Mouse (Mus musculus): ENCODE results near the gene Zfp213. TPM values are rescaled to one million over a fixed set of nuclear protein-coding genes. Genes with fewer than 3 reads are reported as not detected.

The Zfp213 gene
- 15.1 and 17.4 TPM in 2 replicates for polyA plus RNA-seq (2014; fragmentation: Nextera tagmentation; extraction: Ambion mirVana)

GRCm38 (mm10) chr17:23563595-23564367 is at the start of gene Zfp213:
Gene Zfp213 (minus strand): TSS chr17:23564238.
- peaks cover 10% of the 10 kb centered on the region for H3K4me1 ChIP-seq (ENCODE audit: control insufficient read depth, insufficient read depth, low read length)
- peak within 1 kb of the TSS; percentile 60 for H3K4me3 ChIP-seq (ENCODE audit: low read depth, low read length)
- peak within 1 kb of the TSS; percentile 94 for H3K27ac ChIP-seq (ENCODE audit: low read depth, low read length)
- H3K9ac ChIP-seq (ENCODE audit: low read depth, low read length), result peak within 1 kb of the TSS; percentile 96
- H3K36me3 ChIP-seq (ENCODE audit: control insufficient read depth, insufficient read depth, low read length), result peaks cover 5% of the 10 kb centered on the region; the same call in 1 of the 2 replicates
- H3K27me3 ChIP-seq (ENCODE audit: control insufficient read depth, insufficient read depth, low read length), result no peaks in the 10 kb centered on the region
- WGBS (ENCODE audit: insufficient replicate concordance), result 1% methylated on average over 59 of the region's 59 CpGs
- ATAC-seq (replicated peaks; ENCODE audit: insufficient number of reproducible peaks, low FRiP score, low TSS enrichment), result peak; percentile 96
- peak within 1 kb of the TSS; percentile 77 for H3K4me2 ChIP-seq
- H3K9me3 ChIP-seq (replicated peaks; ENCODE audit: control insufficient read depth, low read length), result no peaks in the 10 kb centered on the region

DNA sequence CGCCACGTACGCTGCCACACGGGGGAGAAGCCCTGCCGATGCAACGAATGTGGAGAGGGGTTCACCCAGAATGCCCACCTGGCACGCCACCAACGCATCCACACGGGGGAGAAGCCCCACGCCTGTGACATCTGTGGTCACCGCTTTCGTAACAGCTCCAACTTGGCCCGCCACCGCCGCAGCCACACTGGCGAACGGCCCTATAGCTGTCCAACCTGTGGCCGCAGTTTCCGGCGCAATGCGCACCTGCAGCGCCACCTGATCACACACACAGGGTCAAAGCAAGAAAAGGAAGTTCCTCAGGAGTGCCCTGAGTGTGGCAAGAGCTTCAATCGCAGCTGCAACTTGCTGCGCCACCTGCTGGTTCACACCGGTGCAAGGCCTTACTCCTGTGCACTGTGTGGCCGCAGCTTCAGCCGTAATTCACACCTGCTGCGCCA is 46.3 kb upstream of the Zfp213 start:
- Histone ChIP-seq H3K27me3 (ENCODE audit: control insufficient read depth, insufficient read depth, low read length) (no peaks in the 10 kb centered on the region), H3K36me3 (ENCODE audit: control insufficient read depth, insufficient read depth, low read length) (no peaks in the 10 kb centered on the region), H3K9me3 (replicated peaks; ENCODE audit: control insufficient read depth, low read length) (no peaks in the 10 kb centered on the region), H3K4me1 (ENCODE audit: control insufficient read depth, insufficient read depth, low read length) (no peaks in the 10 kb centered on the region), H3K27ac (ENCODE audit: low read depth, low read length) (no peak overlapping the region), H3K4me3 (ENCODE audit: low read depth, low read length) (no peak overlapping the region), H3K4me2 (no peak overlapping the region), H3K9ac (ENCODE audit: low read depth, low read length) (no peak overlapping the region)
- 75% methylated on average over 28 of the region's 28 CpGs for WGBS (ENCODE audit: insufficient replicate concordance)
- ATAC-seq (replicated peaks; ENCODE audit: insufficient number of reproducible peaks, low FRiP score, low TSS enrichment), result no peak

- Histone ChIP-seq H3K27ac (ENCODE audit: low read depth, low read length) (no peak overlapping the region), H3K4me1 (ENCODE audit: control insufficient read depth, insufficient read depth, low read length) (no peaks in the 10 kb centered on the region), H3K4me3 (ENCODE audit: low read depth, low read length) (no peak overlapping the region), H3K27me3 (ENCODE audit: control insufficient read depth, insufficient read depth, low read length) (no peaks in the 10 kb centered on the region), H3K9ac (ENCODE audit: low read depth, low read length) (no peak overlapping the region), H3K4me2 (no peak overlapping the region), H3K36me3 (ENCODE audit: control insufficient read depth, insufficient read depth, low read length) (no peaks in the 10 kb centered on the region), H3K9me3 (replicated peaks; ENCODE audit: control insufficient read depth, low read length) (no peaks in the 10 kb centered on the region)
- 91% methylated on average over 24 of the region's 24 CpGs for WGBS (ENCODE audit: insufficient replicate concordance)
- no peak for ATAC-seq (replicated peaks; ENCODE audit: insufficient number of reproducible peaks, low FRiP score, low TSS enrichment)
Observed at GRCm38 (mm10) chr17:23609612-23610011, 45.6 kb upstream of the Zfp213 start.

DNA sequence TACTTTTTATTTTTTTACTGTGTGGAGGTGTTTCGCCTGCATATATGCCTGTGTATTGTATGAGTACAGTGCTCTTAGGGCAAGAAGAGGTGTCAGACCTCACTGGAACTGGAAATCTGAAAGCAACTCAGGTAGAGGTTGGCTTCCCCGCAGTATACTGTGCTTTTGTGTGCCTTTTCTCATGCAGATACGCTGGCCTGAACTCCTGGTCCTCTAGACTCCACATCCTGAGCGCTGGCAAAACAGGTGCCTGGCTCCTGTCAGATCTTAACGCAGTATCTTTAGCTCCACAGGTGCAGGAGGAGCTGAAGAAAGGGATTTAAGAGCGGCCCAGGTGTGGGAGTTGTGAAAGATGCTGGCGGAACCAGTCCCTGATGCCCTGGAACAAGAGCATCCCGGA is 41.2 kb upstream of the Zfp213 start:
- Histone ChIP-seq H3K9me3 (replicated peaks; ENCODE audit: control insufficient read depth, low read length) (no peaks in the 10 kb centered on the region), H3K27ac (ENCODE audit: low read depth, low read length) (no peak overlapping the region), H3K27me3 (ENCODE audit: control insufficient read depth, insufficient read depth, low read length) (no peaks in the 10 kb centered on the region), H3K36me3 (ENCODE audit: control insufficient read depth, insufficient read depth, low read length) (no peaks in the 10 kb centered on the region), H3K4me1 (ENCODE audit: control insufficient read depth, insufficient read depth, low read length) (no peaks in the 10 kb centered on the region), H3K4me2 (no peak overlapping the region), H3K4me3 (ENCODE audit: low read depth, low read length) (no peak overlapping the region), H3K9ac (ENCODE audit: low read depth, low read length) (no peak overlapping the region)
- ATAC-seq (replicated peaks; ENCODE audit: insufficient number of reproducible peaks, low FRiP score, low TSS enrichment), result no peak
- 76% methylated on average over 8 of the region's 8 CpGs for WGBS (ENCODE audit: insufficient replicate concordance)

DNA sequence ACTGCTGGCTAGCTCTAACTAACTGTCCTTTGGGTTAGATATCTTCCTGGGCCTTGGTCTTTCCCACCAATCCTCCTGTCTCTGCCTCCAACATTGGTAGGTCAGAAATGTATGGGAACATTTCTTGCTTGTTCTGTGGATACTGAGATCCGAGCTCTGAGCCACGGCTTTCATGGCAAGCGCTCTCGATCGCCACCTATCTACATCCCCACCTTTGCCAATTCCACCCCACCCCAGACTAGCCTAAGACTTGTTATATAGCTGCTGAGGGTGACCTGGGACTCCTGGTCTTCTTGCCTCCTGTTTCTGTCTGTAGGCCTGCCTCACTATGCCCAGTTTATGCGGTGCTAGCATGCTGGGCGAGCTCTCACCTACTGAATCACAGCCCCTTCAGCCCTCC is 40.4 kb upstream of the Zfp213 start:
- Histone ChIP-seq H3K9me3 (replicated peaks; ENCODE audit: control insufficient read depth, low read length) (no peaks in the 10 kb centered on the region), H3K4me3 (ENCODE audit: low read depth, low read length) (no peak overlapping the region), H3K4me2 (no peak overlapping the region), H3K9ac (ENCODE audit: low read depth, low read length) (no peak overlapping the region), H3K27me3 (ENCODE audit: control insufficient read depth, insufficient read depth, low read length) (no peaks in the 10 kb centered on the region), H3K4me1 (ENCODE audit: control insufficient read depth, insufficient read depth, low read length) (peaks cover 6% of the 10 kb centered on the region; the same call in 1 of the 2 replicates), H3K27ac (ENCODE audit: low read depth, low read length) (no peak overlapping the region), H3K36me3 (ENCODE audit: control insufficient read depth, insufficient read depth, low read length) (no peaks in the 10 kb centered on the region)
- WGBS (ENCODE audit: insufficient replicate concordance), result 62% methylated on average over 7 of the region's 7 CpGs
- ATAC-seq (replicated peaks; ENCODE audit: insufficient number of reproducible peaks, low FRiP score, low TSS enrichment), result no peak

- H3K4me2 ChIP-seq, result no peak overlapping the region
- H3K4me1 ChIP-seq (ENCODE audit: control insufficient read depth, insufficient read depth, low read length), result peaks cover 6% of the 10 kb centered on the region; the same call in 1 of the 2 replicates
- no peaks in the 10 kb centered on the region for H3K36me3 ChIP-seq (ENCODE audit: control insufficient read depth, insufficient read depth, low read length)
- no peak overlapping the region for H3K27ac ChIP-seq (ENCODE audit: low read depth, low read length)
- H3K9me3 ChIP-seq (replicated peaks; ENCODE audit: control insufficient read depth, low read length), result no peaks in the 10 kb centered on the region
- no peak overlapping the region for H3K9ac ChIP-seq (ENCODE audit: low read depth, low read length)
- H3K27me3 ChIP-seq (ENCODE audit: control insufficient read depth, insufficient read depth, low read length), result no peaks in the 10 kb centered on the region
- no peak overlapping the region for H3K4me3 ChIP-seq (ENCODE audit: low read depth, low read length)
- no peak for ATAC-seq (replicated peaks; ENCODE audit: insufficient number of reproducible peaks, low FRiP score, low TSS enrichment)
- 46% methylated on average over 2 of the region's 2 CpGs for WGBS (ENCODE audit: insufficient replicate concordance)
Observed at GRCm38 (mm10) chr17:23603542-23603941, 39.5 kb upstream of the Zfp213 start.

DNA sequence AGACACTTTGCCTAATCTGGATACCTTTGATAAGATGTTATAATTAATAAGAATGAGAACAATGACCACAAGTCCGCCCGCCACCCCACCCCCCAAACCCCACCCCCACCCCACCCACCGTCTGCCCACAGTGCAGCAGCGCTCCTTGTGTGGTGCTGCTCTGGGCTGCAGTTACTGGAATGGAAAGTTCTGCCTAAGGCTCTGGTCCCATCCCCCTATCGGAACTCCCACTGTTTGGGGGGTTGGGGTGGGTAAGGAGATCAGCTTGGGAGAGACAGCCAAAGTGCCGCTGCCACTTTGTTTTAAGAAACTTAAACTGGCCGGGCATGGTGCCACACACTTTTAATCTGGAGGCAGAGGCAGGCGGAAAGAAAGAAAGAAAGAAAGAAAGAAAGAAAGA is 39.0 kb upstream of the Zfp213 start:
- H3K9ac ChIP-seq (ENCODE audit: low read depth, low read length), result no peak overlapping the region
- WGBS (ENCODE audit: insufficient replicate concordance), result 26% methylated on average over 8 of the region's 8 CpGs
- no peaks in the 10 kb centered on the region for H3K27me3 ChIP-seq (ENCODE audit: control insufficient read depth, insufficient read depth, low read length)
- H3K4me2 ChIP-seq, result no peak overlapping the region
- H3K4me1 ChIP-seq (ENCODE audit: control insufficient read depth, insufficient read depth, low read length), result peaks cover 6% of the 10 kb centered on the region; the same call in 1 of the 2 replicates
- H3K4me3 ChIP-seq (ENCODE audit: low read depth, low read length), result no peak overlapping the region
- no peaks in the 10 kb centered on the region for H3K9me3 ChIP-seq (replicated peaks; ENCODE audit: control insufficient read depth, low read length)
- H3K36me3 ChIP-seq (ENCODE audit: control insufficient read depth, insufficient read depth, low read length), result no peaks in the 10 kb centered on the region
- no peak for ATAC-seq (replicated peaks; ENCODE audit: insufficient number of reproducible peaks, low FRiP score, low TSS enrichment)
- H3K27ac ChIP-seq (ENCODE audit: low read depth, low read length), result no peak overlapping the region

DNA sequence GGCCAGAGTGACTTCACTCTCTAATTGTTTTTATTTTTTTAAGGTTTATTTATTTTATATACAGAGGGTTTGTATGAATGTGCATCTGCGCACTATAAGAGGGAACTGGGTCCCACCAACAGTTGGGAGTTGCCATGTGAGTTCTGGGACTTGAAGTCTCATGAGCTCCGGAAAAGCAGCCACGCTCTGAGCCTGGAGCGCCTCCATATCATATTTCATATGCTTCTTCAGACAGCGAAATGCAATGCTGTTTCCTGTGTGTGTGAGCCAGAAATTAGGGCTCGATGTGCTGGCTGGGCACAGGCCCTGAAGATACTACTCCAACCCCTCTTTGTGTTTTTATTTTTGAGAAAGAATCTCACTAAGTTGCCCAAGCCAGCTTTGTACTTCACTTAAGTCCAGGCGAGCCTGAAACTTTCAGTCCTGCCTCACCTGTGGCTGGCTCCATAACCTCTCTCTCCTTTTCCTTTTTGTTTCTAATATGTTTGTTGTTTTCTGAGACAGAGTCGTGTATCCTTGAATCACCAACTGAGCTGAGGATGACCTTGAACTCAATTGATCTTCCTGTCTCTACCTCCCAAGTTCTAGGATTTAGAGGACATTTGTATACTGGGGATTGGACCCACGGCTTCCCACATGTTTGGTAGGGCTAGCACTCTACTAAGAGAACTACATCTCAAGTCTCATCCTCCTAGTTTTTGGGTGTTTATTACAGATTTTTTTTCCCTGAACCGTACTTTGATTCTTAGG is 38.0 kb upstream of the Zfp213 start:
- 49% methylated on average over 10 of the region's 10 CpGs for WGBS (ENCODE audit: insufficient replicate concordance)
- H3K27me3 ChIP-seq (ENCODE audit: control insufficient read depth, insufficient read depth, low read length), result no peaks in the 10 kb centered on the region
- H3K36me3 ChIP-seq (ENCODE audit: control insufficient read depth, insufficient read depth, low read length), result no peaks in the 10 kb centered on the region
- peaks cover 6% of the 10 kb centered on the region; the same call in 1 of the 2 replicates for H3K4me1 ChIP-seq (ENCODE audit: control insufficient read depth, insufficient read depth, low read length)
- H3K9ac ChIP-seq (ENCODE audit: low read depth, low read length), result no peak overlapping the region
- no peak overlapping the region for H3K4me3 ChIP-seq (ENCODE audit: low read depth, low read length)
- no peak overlapping the region for H3K27ac ChIP-seq (ENCODE audit: low read depth, low read length)
- no peak for ATAC-seq (replicated peaks; ENCODE audit: insufficient number of reproducible peaks, low FRiP score, low TSS enrichment)
- H3K4me2 ChIP-seq, result no peak overlapping the region
- H3K9me3 ChIP-seq (replicated peaks; ENCODE audit: control insufficient read depth, low read length), result no peaks in the 10 kb centered on the region
